8 mouse cellular contexts compared by ENCODE assay signal in genomic region chr1:72243656-72244316, GRCm38 (mm10). TPM values are rescaled to one million over a fixed set of nuclear protein-coding genes. Genes with fewer than 3 reads are reported as not detected.
A peak's percentile ranks its signal among the peaks of the same experiment; 100 is the strongest.
DNase-seq lines count a peak whose midpoint lies in the region; ATAC-seq lines count a peak whose summit lies in the region.

No protein-coding gene starts in this region.

- DNase-seq in NIH3T3 (ENCODE audit: low read depth): peak; percentile 100
- DNase-seq in cerebellum, postnatal 10 days: peak; percentile 98
- peak; percentile 91 for DNase-seq in frontal cortex, postnatal 14 days (ENCODE audit: low spot score in 2 of 2)
- peak; percentile 92 for DNase-seq in hindbrain, embryonic 14.5 days (ENCODE audit: low spot score)
- DNase-seq in layer of hippocampus, postnatal 36 days: peak; percentile 93
- peak; percentile 98 for DNase-seq in lung, postnatal 36 days
- peak; percentile 98 for DNase-seq in retina, postnatal 1 day
- DNase-seq in urinary bladder, adult 18-20 months (ENCODE audit: low spot score in 2 of 2): peak; percentile 92 to 95

- H3K27me3 ChIP-seq in hindbrain, embryonic 14.5 days (ENCODE audit: control insufficient read depth, insufficient read depth, low read length): no peaks in the 10 kb centered on the region

- peak overlapping the region; percentile 60 for H3K4me2 ChIP-seq in hindbrain, embryonic 14.5 days (replicated peaks)

- WGBS in hindbrain, embryonic 14.5 days: under 1% methylated on average over 46 of the region's 47 CpGs

- peak; percentile 95 for ATAC-seq in hindbrain, embryonic 14.5 days (ENCODE audit: low FRiP score)

- H3K27ac ChIP-seq in hindbrain, embryonic 14.5 days: peak overlapping the region; percentile 98

- no peaks in the 10 kb centered on the region for H3K9me3 ChIP-seq in hindbrain, embryonic 14.5 days (ENCODE audit: control insufficient read depth, low read length)

- peak overlapping the region; percentile 43 for H3K4me3 ChIP-seq in hindbrain, embryonic 14.5 days (replicated peaks; ENCODE audit: low read length)

- no peaks in the 10 kb centered on the region for H3K36me3 ChIP-seq in hindbrain, embryonic 14.5 days (replicated peaks; ENCODE audit: control insufficient read depth, insufficient read depth)

- H3K4me1 ChIP-seq in hindbrain, embryonic 14.5 days (replicated peaks; ENCODE audit: control insufficient read depth, insufficient read depth, low read length): no peaks in the 10 kb centered on the region

- H3K9ac ChIP-seq in hindbrain, embryonic 14.5 days: peak overlapping the region; percentile 88

RNA-seq across cellular contexts. Expression of gene Mreg, which starts 31.7 kb away (rescaled TPM):
- polyA plus RNA-seq in hindbrain, embryonic 14.5 days (2014; fragmentation: Nextera tagmentation; extraction: Ambion mirVana): 2.7 and 3.9 TPM in 2 replicates
- total RNA-seq in layer of hippocampus, postnatal 36 days (2021): 1 to 10 TPM; 3.4 to 4.2 TPM

RNA-seq across cellular contexts. Expression of gene Pecr, which starts 40.3 kb away (rescaled TPM):
- 6.3 and 7.8 TPM in 2 replicates for polyA plus RNA-seq in hindbrain, embryonic 14.5 days (2014; fragmentation: Nextera tagmentation; extraction: Ambion mirVana)
- 1 to 10 TPM; 4.4 to 4.8 TPM for total RNA-seq in layer of hippocampus, postnatal 36 days (2021)

RNA-seq across cellular contexts. Expression of gene Tmem169, which starts 40.4 kb away (rescaled TPM):
- polyA plus RNA-seq in hindbrain, embryonic 14.5 days (2014; fragmentation: Nextera tagmentation; extraction: Ambion mirVana): 36.8 and 39.8 TPM in 2 replicates
- total RNA-seq in layer of hippocampus, postnatal 36 days (2021): 10 to 100 TPM; 16.6 to 17.6 TPM

Comparison
In these comparisons a context has a peak if more than half of its experiments do, and no peak if none do; other contexts are left out.
1. Peak in every context shown above with its lines: DNase-seq, ATAC-seq, H3K4me3 ChIP-seq and H3K27ac ChIP-seq.